Mouse (Mus musculus): Measurements from ENCODE around the gene Sh3bp4.

Gene Sh3bp4

DNA sequence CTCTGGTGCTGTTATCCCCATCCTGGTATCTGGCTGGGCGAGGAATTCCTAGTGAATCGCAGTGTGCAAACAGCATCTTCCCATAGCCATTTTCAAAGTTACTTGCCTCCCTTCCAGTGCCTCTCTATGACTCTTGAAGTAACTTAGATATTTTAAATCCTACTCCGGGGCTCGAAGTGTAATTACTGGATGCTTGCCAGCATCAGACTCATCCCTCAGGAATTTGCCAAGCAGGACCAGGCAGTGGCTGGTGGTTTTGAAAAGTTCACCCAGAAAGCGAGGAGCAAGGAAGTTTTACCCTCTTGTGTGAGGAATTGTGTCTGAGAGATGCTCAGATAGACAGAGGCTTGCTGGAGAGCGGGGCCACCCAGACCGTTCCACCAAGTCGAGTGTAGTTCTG is 51.3 kb downstream of the Sh3bp4 start:
- in situ Hi-C loops (cut with MboI; ENCODE audit: low sequenced_read_pairs): no loop called here

GRCm38 (mm10) chr1:89122376-89122775 is 52.2 kb downstream of the Sh3bp4 start:
- in situ Hi-C loops (cut with MboI; ENCODE audit: low sequenced_read_pairs): no loop called here

GRCm38 (mm10) chr1:89124076-89124475 is 53.9 kb downstream of the Sh3bp4 start:
- in situ Hi-C loops (cut with MboI; ENCODE audit: low sequenced_read_pairs): no loop called here

DNA sequence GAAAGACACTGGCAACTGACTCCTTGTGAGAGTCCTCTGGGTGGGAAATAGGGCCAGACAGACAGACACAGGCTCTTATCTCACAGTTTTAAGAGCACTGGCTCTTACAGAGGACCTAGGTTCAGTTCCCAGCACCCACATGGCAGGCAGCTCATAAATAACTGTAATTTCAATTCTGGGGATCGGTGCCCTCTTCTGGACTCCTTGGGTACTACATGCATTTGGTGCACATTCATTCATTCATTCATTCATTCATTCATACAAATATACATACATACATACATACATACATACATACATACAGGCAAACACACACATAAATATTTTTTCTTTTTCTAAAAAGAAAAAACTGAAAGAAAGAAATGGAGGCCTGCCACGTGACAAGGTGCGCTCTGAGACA is 56.9 kb downstream of the Sh3bp4 start:
- in situ Hi-C loops (cut with MboI; ENCODE audit: low sequenced_read_pairs): no loop called here

DNA sequence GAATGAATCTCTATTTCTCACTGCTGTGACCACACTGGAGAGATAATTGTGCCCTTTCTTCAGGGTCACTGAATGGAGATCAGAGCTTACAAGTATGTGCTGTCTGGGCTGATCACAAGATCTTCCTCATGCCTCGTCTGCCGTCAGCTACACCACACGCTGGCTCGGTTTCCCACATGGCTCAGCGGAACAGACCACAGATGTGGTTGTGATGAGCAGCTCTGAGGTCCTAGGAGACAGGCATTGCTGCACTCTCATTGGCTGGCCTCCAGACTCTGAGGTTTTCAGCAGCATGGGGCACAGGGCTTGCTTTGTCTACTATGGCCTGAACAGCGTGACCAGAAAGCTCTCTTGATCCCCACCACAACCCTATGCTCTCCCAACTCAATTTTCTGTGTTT is 60.2 kb downstream of the Sh3bp4 start:
- in situ Hi-C loops (cut with MboI; ENCODE audit: low sequenced_read_pairs): no loop called here

DNA sequence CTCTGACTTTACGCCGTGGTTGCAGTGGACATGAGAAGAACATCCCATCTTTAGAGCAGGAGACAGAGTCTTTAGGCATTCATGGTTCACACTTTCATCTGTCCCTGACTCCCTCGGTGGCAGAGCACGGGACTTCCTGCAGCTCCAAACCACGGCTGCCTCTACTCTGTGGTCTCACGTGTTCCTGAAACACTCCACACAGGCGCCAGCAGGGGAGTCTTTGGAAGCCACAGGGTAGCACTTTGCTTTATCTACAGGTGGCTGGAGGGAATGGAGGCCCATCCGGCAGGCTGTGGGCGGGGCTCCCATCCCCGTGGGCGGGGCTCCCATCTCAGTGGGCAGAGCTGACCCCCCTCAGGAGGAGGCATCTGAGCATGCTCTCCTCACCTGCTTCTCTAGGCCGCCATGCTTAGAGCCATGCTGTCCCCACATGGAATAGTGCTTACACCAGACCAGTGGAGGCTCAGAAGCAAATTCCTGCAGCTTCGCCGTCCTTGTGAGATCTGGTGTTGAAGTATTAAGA is 60.9 kb downstream of the Sh3bp4 start:
- in situ Hi-C loops (cut with MboI; ENCODE audit: low sequenced_read_pairs): no loop called here

GRCm38 (mm10) chr1:89131707-89132106 is 61.5 kb downstream of the Sh3bp4 start:
- in situ Hi-C loops (cut with MboI; ENCODE audit: low sequenced_read_pairs): no loop called here

DNA sequence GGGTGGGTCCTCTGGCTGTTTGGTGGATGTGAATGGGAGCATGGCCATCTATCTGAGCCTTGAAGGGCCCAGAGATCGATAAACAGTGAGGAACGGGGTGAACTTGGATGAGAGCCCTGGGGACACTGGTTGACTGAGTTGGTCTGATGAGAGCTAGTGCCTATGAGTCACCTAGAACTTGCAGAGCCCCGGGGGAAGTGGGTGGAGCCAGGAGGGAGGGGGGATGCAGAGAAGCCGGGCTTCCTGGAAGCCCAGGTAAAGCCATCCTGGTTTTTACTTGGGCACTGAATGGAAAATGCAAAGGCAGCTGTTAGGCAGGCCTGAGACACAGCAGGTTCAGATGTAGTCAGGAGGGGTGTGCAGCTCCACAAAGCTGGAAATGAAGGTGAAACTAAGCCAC is 63.1 kb downstream of the Sh3bp4 start:
- in situ Hi-C loops (cut with MboI; ENCODE audit: low sequenced_read_pairs): no loop called here

GRCm38 (mm10) chr1:89133717-89134116 is 63.5 kb downstream of the Sh3bp4 start:
- in situ Hi-C loops (cut with MboI; ENCODE audit: low sequenced_read_pairs): no loop called here

- in situ Hi-C loops (cut with MboI; ENCODE audit: low sequenced_read_pairs): no loop called here
These were observed 66.0 kb downstream of the Sh3bp4 start for GRCm38 (mm10) chr1:89136089-89136811.

DNA sequence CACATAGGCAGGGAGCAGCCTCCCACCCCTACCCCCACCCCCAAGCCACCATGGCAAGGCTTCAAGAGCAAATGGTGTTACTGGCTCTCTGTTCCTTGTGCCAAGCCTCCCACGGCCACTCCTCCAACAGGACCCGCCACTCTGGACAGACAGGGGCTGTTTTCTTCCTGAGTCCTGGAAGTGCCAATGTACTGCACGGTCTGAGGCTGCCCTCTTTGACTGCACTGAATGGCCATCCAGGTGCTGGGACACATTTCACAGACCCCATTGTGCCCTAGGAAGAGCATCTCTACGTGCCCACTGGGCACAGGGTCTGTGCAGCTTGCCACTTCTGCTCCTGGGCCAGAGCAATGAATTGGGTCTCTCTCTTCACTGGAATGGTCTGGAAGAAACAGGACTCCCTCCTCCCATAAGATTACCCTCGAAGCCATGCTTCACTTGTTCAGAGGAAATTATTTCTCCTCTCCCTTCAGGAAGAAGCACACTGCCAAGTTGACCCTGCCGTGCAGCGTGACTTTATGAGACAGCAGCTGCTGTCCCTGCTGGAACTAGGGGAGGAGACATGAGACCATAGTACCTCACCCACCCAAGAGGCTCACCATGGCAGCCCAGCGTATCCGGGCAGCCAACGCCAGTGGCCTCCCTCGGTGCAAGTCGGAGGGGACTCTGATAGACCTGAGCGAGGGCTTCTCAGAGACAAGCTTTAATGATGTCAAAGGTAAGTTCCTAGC is 67.0 kb downstream of the Sh3bp4 start:
- in situ Hi-C loops (cut with MboI; ENCODE audit: low sequenced_read_pairs): no loop called here

DNA sequence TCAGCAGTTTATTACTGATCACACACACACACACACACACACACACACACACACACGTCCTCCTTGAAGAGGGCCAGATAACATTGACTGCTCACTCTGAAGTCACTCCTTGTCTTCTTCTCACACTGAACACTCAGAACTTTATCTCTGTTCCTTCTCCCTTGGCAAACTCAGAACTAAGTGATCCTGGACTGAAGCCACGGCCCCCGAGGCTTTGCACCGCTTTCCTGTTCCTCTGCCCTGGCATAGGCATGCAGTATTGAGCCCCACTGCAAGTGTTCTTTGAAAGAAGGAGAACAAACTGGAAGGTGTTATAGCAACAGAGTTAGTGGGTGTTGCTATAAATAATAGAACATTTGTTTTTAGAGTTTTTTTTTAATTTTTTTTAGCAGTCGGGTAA is 68.1 kb downstream of the Sh3bp4 start:
- in situ Hi-C loops (cut with MboI; ENCODE audit: low sequenced_read_pairs): no loop called here

- in situ Hi-C loops (cut with MboI; ENCODE audit: low sequenced_read_pairs): no loop called here
These were observed 69.9 kb downstream of the Sh3bp4 start for GRCm38 (mm10) chr1:89140113-89140512.

DNA sequence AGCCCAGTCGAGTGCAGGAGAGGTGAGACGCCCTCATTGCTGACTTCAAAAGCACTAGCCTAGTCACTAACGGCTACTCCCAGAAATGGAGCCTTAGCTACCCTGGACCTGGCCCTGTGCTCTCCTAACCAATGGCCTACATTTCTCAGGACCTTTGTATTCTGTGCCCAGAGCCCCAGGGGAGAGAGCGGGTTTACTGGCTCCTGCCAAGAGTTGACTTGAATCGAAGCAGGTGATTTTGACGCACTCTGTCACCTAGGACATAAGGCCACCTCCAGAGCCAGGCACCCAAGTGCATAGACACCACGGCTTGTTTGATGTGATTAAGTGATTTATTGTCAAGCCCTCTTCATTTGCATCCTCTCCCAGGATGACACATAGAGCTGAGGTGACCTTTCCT is 80.9 kb downstream of the Sh3bp4 start:
- in situ Hi-C loops (cut with MboI; ENCODE audit: low sequenced_read_pairs): no loop called here

DNA sequence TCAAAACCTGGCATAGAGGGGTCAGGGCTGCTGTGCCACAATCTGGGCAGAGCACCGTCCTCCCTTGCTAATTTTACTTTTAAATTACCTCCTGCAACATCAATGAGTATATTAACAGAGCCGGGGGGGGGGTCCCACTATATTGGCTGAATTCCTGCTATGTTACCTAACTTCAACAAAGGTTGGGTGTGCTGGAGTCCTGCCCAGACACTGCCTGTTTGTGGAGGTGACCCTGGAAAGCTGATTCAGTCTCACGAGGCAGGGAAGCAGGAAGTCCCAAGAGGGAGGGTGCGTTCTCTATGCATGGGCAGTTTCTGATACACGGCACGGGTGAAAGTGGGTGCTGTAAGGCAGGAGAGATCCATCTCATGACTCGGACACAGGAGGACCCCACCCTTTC is 82.4 kb downstream of the Sh3bp4 start:
- in situ Hi-C loops (cut with MboI; ENCODE audit: low sequenced_read_pairs): no loop called here

DNA sequence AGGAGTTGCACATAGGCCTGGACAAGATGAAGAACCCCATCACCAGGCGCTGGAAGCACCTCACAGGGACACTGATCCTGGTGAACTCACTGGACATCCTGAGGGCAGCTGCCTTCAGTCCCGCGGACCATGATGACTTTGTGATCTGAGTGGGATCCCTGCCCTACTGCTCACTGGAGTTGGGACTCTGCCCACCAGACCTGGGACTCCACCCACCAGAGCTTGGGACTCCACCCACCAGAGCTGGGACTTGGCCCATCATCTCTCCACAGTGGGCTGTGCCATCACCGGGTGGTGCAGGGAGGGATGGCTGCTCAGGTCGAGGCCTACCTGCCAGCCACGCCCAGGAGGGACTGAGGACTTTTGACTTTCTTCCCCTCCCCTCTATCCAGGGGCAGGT is 83.0 kb downstream of the Sh3bp4 start:
- in situ Hi-C loops (cut with MboI; ENCODE audit: low sequenced_read_pairs): no loop called here

- in situ Hi-C loops (cut with MboI; ENCODE audit: low sequenced_read_pairs): no loop called here
These were observed 93.3 kb downstream of the Sh3bp4 start for GRCm38 (mm10) chr1:89163483-89163882.

- in situ Hi-C loops (cut with MboI; ENCODE audit: low sequenced_read_pairs): no loop called here
These were observed 94.1 kb downstream of the Sh3bp4 start for GRCm38 (mm10) chr1:89164281-89164680.

DNA sequence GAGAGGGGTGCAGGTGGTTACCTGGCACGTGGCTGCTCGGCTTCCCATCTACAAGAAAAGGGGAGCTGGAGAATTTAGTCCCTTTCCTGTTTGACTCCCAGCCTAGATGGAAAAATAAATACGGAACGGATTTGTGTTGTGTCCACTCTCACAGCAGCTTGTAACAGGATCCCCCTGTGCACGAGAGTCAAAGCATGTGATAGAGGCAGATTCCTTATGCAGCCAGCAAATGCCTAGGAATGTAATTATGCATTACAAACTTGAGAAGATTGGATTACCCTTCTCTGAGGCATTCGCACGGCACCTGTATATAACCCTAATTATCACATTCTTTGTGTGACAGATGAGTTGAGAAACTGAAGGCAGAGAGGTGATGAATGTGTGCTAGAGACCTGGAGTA is 94.5 kb downstream of the Sh3bp4 start:
- in situ Hi-C loops (cut with MboI; ENCODE audit: low sequenced_read_pairs): no loop called here

- in situ Hi-C loops (cut with MboI; ENCODE audit: low sequenced_read_pairs): no loop called here
These were observed 96.6 kb downstream of the Sh3bp4 start for GRCm38 (mm10) chr1:89166814-89167249.

DNA sequence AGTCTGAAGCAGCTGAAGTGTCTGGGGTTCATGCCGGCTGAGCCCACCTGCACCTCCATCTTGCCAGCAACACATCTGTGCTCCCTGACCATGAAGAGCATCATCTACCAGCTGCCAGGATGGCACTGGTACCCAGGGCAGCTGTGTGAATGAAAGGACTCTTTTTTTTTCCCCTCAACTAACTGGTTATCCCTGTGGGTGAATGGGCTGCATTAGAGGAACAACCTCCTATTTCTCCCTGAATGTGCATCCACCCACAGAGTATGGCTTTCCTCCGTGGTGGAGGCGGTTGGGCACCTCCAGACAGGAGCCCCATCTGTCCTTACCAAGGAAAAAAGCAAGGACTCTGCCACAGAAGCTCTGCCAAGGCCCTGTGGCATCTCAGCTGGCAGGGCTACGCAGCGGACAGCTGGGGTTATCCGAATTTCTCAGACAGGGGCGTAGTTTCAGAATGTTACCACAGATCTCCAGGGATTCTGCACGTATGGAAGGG is 101.1 kb downstream of the Sh3bp4 start:
- in situ Hi-C loops (cut with MboI; ENCODE audit: low sequenced_read_pairs): no loop called here

DNA sequence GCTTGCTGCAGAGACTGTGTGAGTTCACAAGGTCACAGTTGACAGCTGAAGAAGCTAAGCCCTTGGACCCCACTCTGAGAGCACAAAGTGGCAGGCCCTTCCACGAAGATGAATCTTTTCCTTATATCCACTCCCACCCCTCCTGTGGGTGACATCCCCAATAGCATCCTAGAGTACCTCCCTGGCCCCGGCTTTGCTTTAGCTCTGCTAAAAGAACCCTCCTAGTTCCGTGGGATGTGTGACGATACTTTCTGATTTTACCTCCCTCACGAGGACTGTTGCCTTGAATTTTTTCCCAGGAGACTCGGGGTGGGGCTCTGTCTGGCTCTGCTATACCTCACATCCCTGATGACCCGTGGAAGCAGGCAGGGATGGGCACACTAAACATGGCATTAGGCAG is 104.4 kb downstream of the Sh3bp4 start:
- in situ Hi-C loops (cut with MboI; ENCODE audit: low sequenced_read_pairs): no loop called here

Data from CH12F3 (cell line).